In genomic region chr10:68040394-68040793, GRCm38 (mm10) we compare ENCODE assay signal across 31 mouse cellular contexts.
"Had no signal": no experiment of that assay in that cellular context is flagged by ENCODE, and none has a peak within 500 bp of the region (broad histone marks: within the 10 kb centered on the region; RNA-seq: fewer than 3 reads in every experiment).

No protein-coding gene starts in this region.

- H3K4me2 ChIP-seq: limb, embryonic 12.5 days; limb, embryonic 13.5 days; limb, embryonic 15.5 days; liver, embryonic 11.5 days; liver, embryonic 12.5 days; liver, embryonic 13.5 days; liver, embryonic 15.5 days; lung, embryonic 14.5 days; lung, embryonic 15.5 days; midbrain, embryonic 11.5 days; midbrain, embryonic 13.5 days; neural tube, embryonic 12.5 days had no signal

- H3K9ac ChIP-seq: limb, embryonic 12.5 days; limb, embryonic 13.5 days; limb, embryonic 15.5 days; liver, embryonic 12.5 days; liver, embryonic 13.5 days; liver, embryonic 14.5 days; liver, embryonic 15.5 days; liver, postnatal 0 days; lung, embryonic 14.5 days; lung, embryonic 15.5 days; midbrain, embryonic 12.5 days; midbrain, embryonic 13.5 days; midbrain, embryonic 15.5 days; neural tube, embryonic 12.5 days had no signal

- H3K4me3 ChIP-seq: limb, embryonic 10.5 days; limb, embryonic 12.5 days; limb, embryonic 13.5 days; limb, embryonic 15.5 days; liver, embryonic 12.5 days; liver, embryonic 13.5 days; liver, embryonic 15.5 days; lung, embryonic 15.5 days; megakaryocyte, embryonic 14.5 days; midbrain, embryonic 10.5 days; midbrain, embryonic 12.5 days; midbrain, embryonic 13.5 days; midbrain, embryonic 15.5 days; myocyte; neural tube, embryonic 12.5 days had no signal

- H3K27me3 ChIP-seq: limb, embryonic 12.5 days; limb, embryonic 13.5 days; limb, embryonic 15.5 days; liver, embryonic 12.5 days; liver, embryonic 13.5 days; liver, embryonic 15.5 days; lung, embryonic 15.5 days; megakaryocyte, embryonic 14.5 days; midbrain, embryonic 13.5 days; midbrain, embryonic 15.5 days; neural tube, embryonic 12.5 days had no signal

- H3K4me1 ChIP-seq: limb, embryonic 12.5 days; limb, embryonic 13.5 days; limb, embryonic 15.5 days; liver, embryonic 15.5 days; lung, embryonic 15.5 days had no signal

- H3K9me3 ChIP-seq: limb, embryonic 10.5 days; limb, embryonic 13.5 days; limb, embryonic 15.5 days; liver, embryonic 12.5 days; liver, embryonic 13.5 days; liver, embryonic 15.5 days; lung, embryonic 15.5 days; midbrain, embryonic 10.5 days; midbrain, embryonic 12.5 days; midbrain, embryonic 13.5 days; midbrain, embryonic 15.5 days; neural tube, embryonic 12.5 days had no signal

- DNase-seq: left cerebral cortex, postnatal 4 days; liver; liver, embryonic 13.5 days; liver, postnatal 0 days; lung, adult 18-20 months; lung, adult 2 months; lung, embryonic 14.5 days; lung, postnatal 10 days; lung, postnatal 14 days; lung, postnatal 36 days; lung, postnatal 4 days had no signal

- H3K27ac ChIP-seq: limb, embryonic 10.5 days; limb, embryonic 12.5 days; limb, embryonic 13.5 days; limb, embryonic 15.5 days; liver, embryonic 12.5 days; liver, embryonic 13.5 days; liver, embryonic 14.5 days; liver, embryonic 15.5 days; lung, embryonic 15.5 days; macrophage; neural tube, embryonic 12.5 days had no signal

- ATAC-seq: liver, embryonic 12.5 days; liver, postnatal 0 days; lung, postnatal 0 days; midbrain, embryonic 13.5 days; midbrain, embryonic 15.5 days; midbrain, embryonic 16.5 days had no signal

- H3K36me3 ChIP-seq: limb, embryonic 15.5 days; liver, embryonic 13.5 days; liver, embryonic 15.5 days; midbrain, embryonic 15.5 days had no signal
